ENCODE assay signal across 8 mouse cellular contexts in genomic region chr11:95577776-95578446, GRCm38 (mm10). TPM values are rescaled to one million over a fixed set of nuclear protein-coding genes. Genes with fewer than 3 reads are reported as not detected.
DNase-seq lines count a peak whose midpoint lies in the region; ATAC-seq lines count a peak whose summit lies in the region.

No protein-coding gene starts in this region.

- peak overlapping the region; percentile 12 for H3K4me3 ChIP-seq in embryonic facial prominence, embryonic 13.5 days
- no peak overlapping the region for H3K4me3 ChIP-seq in kidney, embryonic 15.5 days (replicated peaks)
- H3K4me3 ChIP-seq in megakaryocyte, embryonic 14.5 days (replicated peaks) = peak overlapping the region; percentile 75

- WGBS in embryonic facial prominence, embryonic 13.5 days = 27% methylated on average over 39 of the region's 39 CpGs
- 29% methylated on average over 39 of the region's 39 CpGs for WGBS in kidney, embryonic 15.5 days

- 0 out of 2 replicates have a peak, but pooled peaks cover 5% of the 10 kb centered on the region for H3K36me3 ChIP-seq in embryonic facial prominence, embryonic 13.5 days
- H3K36me3 ChIP-seq in kidney, embryonic 15.5 days = peaks cover 5% of the 10 kb centered on the region; the same call in 1 of the 2 replicates
- no peaks in the 10 kb centered on the region for H3K36me3 ChIP-seq in megakaryocyte, embryonic 14.5 days (replicated peaks; ENCODE audit: low read length)

- H3K27ac ChIP-seq in embryonic facial prominence, embryonic 13.5 days = no peak overlapping the region
- H3K27ac ChIP-seq in kidney, embryonic 15.5 days = no peak overlapping the region

- DNase-seq in kidney, adult 18-20 months = peak; percentile 33
- DNase-seq in kidney, adult 11 months = no peak
- peak; percentile 46 for DNase-seq in MEL-GATA-1-ER (ENCODE audit: extremely low read depth, low read depth)
- peak; percentile 85 for DNase-seq in thymus, postnatal 0 days (ENCODE audit: low spot score)
- no peak for DNase-seq in cerebellum, adult 9-10 months

- peaks cover 90% of the 10 kb centered on the region for H3K4me1 ChIP-seq in embryonic facial prominence, embryonic 13.5 days
- H3K4me1 ChIP-seq in kidney, embryonic 15.5 days = peaks cover 74% of the 10 kb centered on the region
- H3K4me1 ChIP-seq in megakaryocyte, embryonic 14.5 days = peaks cover 10% of the 10 kb centered on the region; the same call in 1 of the 2 replicates

- peaks cover 54% of the 10 kb centered on the region for H3K27me3 ChIP-seq in embryonic facial prominence, embryonic 13.5 days
- H3K27me3 ChIP-seq in kidney, embryonic 15.5 days = peaks cover 50% of the 10 kb centered on the region
- H3K27me3 ChIP-seq in megakaryocyte, embryonic 14.5 days (replicated peaks) = peaks cover 94% of the 10 kb centered on the region

- no peak for ATAC-seq in embryonic facial prominence, embryonic 13.5 days (ENCODE audit: insufficient number of reproducible peaks, insufficient read depth, low FRiP score, low TSS enrichment, low read depth)
- ATAC-seq in kidney, embryonic 15.5 days (replicated peaks; ENCODE audit: low FRiP score) = no peak

- no peaks in the 10 kb centered on the region for H3K9me3 ChIP-seq in embryonic facial prominence, embryonic 13.5 days
- no peaks in the 10 kb centered on the region for H3K9me3 ChIP-seq in kidney, embryonic 15.5 days (replicated peaks)
- H3K9me3 ChIP-seq in megakaryocyte, embryonic 14.5 days = peaks cover 5% of the 10 kb centered on the region; the same call in 1 of the 2 replicates

- no peak overlapping the region for H3K9ac ChIP-seq in embryonic facial prominence, embryonic 13.5 days
- no peak overlapping the region for H3K9ac ChIP-seq in kidney, embryonic 15.5 days

- H3K4me2 ChIP-seq in embryonic facial prominence, embryonic 13.5 days = peak overlapping the region; percentile 39
- H3K4me2 ChIP-seq in kidney, embryonic 15.5 days = peak overlapping the region; percentile 44

RNA-seq across cellular contexts. Expression of gene Ngfr, which starts 9.6 kb away (rescaled TPM):
- 25.4 and 27.2 TPM in 2 replicates for polyA plus RNA-seq in embryonic facial prominence, embryonic 13.5 days (2015; fragmentation: Nextera tagmentation; extraction: Ambion mirVana)
- polyA plus RNA-seq in kidney, embryonic 15.5 days (2015; fragmentation: Nextera tagmentation; extraction: Ambion mirVana) = 25.8 and 28.7 TPM in 2 replicates
- not detected in 2 replicates for polyA plus RNA-seq in megakaryocyte, embryonic 14.5 days (2012; ENCODE audit: insufficient read depth, low replicate concordance)
- polyA plus RNA-seq in thymus, postnatal 0 days (2015; fragmentation: Nextera tagmentation; extraction: Ambion mirVana) = 1.1 and 1.2 TPM in 2 replicates

Comparison
In these comparisons a context has a peak if more than half of its experiments do, and no peak if none do; other contexts are left out.
1. DNase-seq: peak in kidney, adult 18-20 months (single experiment), MEL-GATA-1-ER (single experiment) and thymus, postnatal 0 days (single experiment); none in kidney, adult 11 months (single experiment) and cerebellum, adult 9-10 months (single experiment).
2. RNA of gene Ngfr, which starts 9.6 kb away (polyA plus RNA-seq): 25.8 to 28.7 TPM in kidney, embryonic 15.5 days and 25.4 to 27.2 TPM in embryonic facial prominence, embryonic 13.5 days; 1.1 to 1.2 TPM in thymus, postnatal 0 days and not detected in megakaryocyte, embryonic 14.5 days; every median in the first group is over 10 times any median in the second.